Mouse (Mus musculus) liver, embryonic 12.5 days (tissue): ENCODE measurements at regions not wholly inside any gene's neighbourhood (a gene's known extent, or its start where the extent isn't known, plus 50 kb on each side); places are given as distances from the start of the nearest gene placed in this dataset.

ENCODE experiments used
- ATAC-seq: fragments of 200-750 bp; cut with Nextera tagmentation; 2 replicates; pipeline ENCODE4 v1.8.0; 2017; ENCODE audit warnings: moderate number of reproducible peaks, mild to moderate bottlenecking, moderate library complexity
- H3K27ac ChIP-seq: fragments of 300-500 bp; sonication (generic); 2 replicates; pipeline ENCODE4 v1.5.1; 2016; ENCODE audit warnings: mild to moderate bottlenecking
- H3K27me3 ChIP-seq: fragments of 300-500 bp; sonication (generic); replicated peaks from 2 replicates; pipeline ENCODE4 v1.6.1; 2016; ENCODE audit warnings: mild to moderate bottlenecking, moderate library complexity
- H3K36me3 ChIP-seq: fragments of 300-500 bp; sonication (generic); 2 replicates; pipeline ENCODE4 v1.6.1; 2016; ENCODE audit warnings: mild to moderate bottlenecking, moderate library complexity
- H3K4me1 ChIP-seq: fragments of 300-500 bp; sonication (generic); 2 replicates; pipeline ENCODE4 v1.6.1; 2016
- H3K4me2 ChIP-seq: fragments of 300-500 bp; sonication (generic); 2 replicates; pipeline ENCODE4 v1.6.1; 2016; ENCODE audit warnings: mild to moderate bottlenecking, moderate library complexity
- H3K4me3 ChIP-seq: fragments of 300-500 bp; sonication (generic); 2 replicates; pipeline ENCODE4 v1.5.1; 2016; ENCODE audit warnings: mild to moderate bottlenecking, moderate library complexity
- H3K9ac ChIP-seq: fragments of 300-500 bp; sonication (generic); 2 replicates; pipeline ENCODE4 v1.6.1; 2016; ENCODE audit warnings: mild to moderate bottlenecking, moderate library complexity
- H3K9me3 ChIP-seq: fragments of 300-500 bp; sonication (generic); replicated peaks from 2 replicates; pipeline ENCODE4 v1.6.1; 2016; ENCODE audit warnings: mild to moderate bottlenecking, moderate library complexity
- WGBS: fragments of 180-500 bp; shearing (Covaris S2); methylation state at CpG from one replicate; pipeline ENCODE4 v1.1.7; 2016; ENCODE audit not compliant: insufficient replicate concordance; 5-methylcytosine and 5-hydroxymethylcytosine counted together

DNA sequence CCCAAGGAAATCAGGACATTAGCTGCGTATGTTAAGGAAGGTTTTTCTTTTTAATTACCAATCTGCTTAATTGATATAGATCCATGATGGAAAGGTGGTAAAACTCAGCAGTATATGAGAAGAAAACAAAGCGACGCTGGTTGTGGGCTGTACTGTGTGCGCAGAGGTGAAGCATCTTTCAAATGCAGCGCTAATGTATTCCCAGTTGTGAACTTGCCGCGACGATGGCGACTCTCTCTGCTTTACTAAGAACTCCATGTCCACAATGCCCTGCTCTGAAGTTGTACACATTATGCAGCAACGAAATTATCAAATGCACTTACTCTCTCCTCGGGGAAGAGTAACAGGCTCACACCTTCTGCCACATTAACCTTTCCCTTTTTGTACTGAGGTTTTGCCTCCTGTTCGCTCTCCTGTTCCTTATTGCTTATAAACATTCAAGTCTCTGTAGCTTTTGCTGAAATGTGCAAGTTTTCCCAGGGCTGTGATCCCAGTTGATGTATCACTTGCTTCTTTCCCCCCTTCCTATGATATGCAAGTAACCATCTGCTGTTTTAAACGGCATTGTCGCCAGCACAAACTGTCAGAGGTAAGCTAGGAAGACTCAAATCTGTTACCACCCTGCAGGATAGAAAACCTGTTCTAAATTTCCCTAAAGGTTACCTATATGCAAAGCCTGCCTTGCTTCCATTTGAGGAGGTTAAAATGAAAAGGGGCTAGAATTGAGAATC, 174.8 kb downstream of the Rassf9 start:
- no peaks in the 10 kb centered on the region for H3K27me3 ChIP-seq
- WGBS = 62% methylated on average over 14 of the region's 14 CpGs
- H3K4me1 ChIP-seq = no peaks in the 10 kb centered on the region
- no peak for ATAC-seq
- no peak overlapping the region for H3K9ac ChIP-seq
- H3K9me3 ChIP-seq = no peaks in the 10 kb centered on the region
- no peaks in the 10 kb centered on the region for H3K36me3 ChIP-seq
- H3K4me2 ChIP-seq = no peak overlapping the region
- H3K4me3 ChIP-seq = no peak overlapping the region
- H3K27ac ChIP-seq = no peak overlapping the region

DNA sequence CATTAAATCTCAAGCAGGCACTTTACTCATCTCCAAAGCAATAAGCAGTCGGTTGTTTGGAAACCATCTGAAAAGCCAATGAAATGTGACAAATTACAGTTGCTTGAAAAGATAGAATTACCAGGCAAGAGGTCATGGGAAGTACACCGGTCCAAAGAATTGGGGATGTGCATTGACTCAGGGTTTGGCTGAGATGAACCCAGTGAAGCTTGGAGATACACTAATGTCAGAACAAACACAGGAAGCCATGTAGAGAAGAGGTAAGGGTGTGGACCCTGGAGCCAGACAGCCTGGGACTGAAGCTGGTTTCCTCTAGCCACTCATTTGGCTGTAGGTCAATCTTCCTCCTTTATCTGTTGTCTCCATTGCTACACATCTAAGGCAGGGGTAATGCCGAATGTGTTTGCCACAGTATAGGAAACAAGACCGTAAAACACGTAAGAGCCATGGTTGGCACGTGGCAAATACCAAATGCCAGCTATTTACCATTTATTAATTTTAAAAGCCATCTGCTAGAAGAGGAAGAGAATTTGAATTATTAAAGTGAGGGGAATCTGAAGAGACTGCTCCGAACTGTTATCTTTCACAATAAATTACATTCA, 173.9 kb downstream of the Rassf9 start:
- whole genome bisulfite sequencing = 74% methylated on average over 7 of the region's 7 CpGs
- no peaks in the 10 kb centered on the region for H3K9me3 ChIP-seq

DNA sequence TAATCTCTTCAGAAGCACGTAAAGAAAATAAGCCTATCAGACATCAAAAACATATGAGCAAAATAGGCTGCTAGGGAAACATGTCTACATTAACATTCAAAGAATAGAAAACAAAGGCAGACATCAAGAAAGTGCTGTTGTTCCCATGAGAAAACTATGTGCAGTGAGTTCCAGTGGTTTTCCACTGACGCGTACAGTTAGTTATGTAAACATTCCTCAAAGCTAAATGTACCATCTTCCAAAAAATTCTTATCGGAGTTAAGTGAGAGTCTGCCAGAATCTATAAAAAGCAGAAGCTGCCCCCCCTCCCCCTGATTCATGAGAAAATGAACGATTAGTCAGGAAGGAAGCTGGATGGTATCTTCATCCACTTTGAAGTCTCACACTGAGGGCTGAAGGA, 155.3 kb downstream of the Rassf9 start:
- Histone ChIP-seq H3K27me3 (no peaks in the 10 kb centered on the region), H3K4me2 (no peak overlapping the region), H3K4me3 (no peak overlapping the region), H3K9ac (no peak overlapping the region), H3K4me1 (no peaks in the 10 kb centered on the region), H3K36me3 (no peaks in the 10 kb centered on the region), H3K9me3 (no peaks in the 10 kb centered on the region), H3K27ac (no peak overlapping the region)
- no peak for ATAC-seq
- 63% methylated on average over 5 of the region's 5 CpGs for WGBS

More for the DNA sequence above, 173.9 kb downstream of the Rassf9 start:
- H3K27ac ChIP-seq = no peak overlapping the region
- no peak for ATAC-seq
- no peaks in the 10 kb centered on the region for H3K4me1 ChIP-seq
- no peak overlapping the region for H3K4me3 ChIP-seq
- no peak overlapping the region for H3K9ac ChIP-seq
- no peaks in the 10 kb centered on the region for H3K36me3 ChIP-seq
- no peak overlapping the region for H3K4me2 ChIP-seq
- H3K27me3 ChIP-seq = no peaks in the 10 kb centered on the region

DNA sequence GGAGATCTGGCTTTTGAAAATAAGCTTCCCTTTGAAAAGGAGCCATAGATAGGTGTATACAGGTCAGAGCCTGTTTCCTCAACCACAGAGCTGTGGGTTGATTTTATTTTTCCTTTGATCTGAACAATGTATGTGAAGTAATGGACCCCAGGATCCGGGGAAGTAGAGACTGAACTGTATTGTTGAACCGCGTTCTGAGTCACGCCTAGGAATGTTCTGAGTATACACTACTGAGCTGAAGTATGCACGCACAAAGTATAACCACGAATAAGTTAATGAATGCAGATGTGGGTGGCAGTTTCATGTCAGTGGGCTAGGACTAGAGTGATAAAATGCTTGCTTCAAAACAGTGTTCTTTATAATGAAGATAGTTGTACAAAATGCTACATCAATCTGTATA, 147.7 kb downstream of the Rassf9 start:
- Histone ChIP-seq H3K27me3 (no peaks in the 10 kb centered on the region), H3K36me3 (no peaks in the 10 kb centered on the region)
- 74% methylated on average over 6 of the region's 6 CpGs for WGBS

DNA sequence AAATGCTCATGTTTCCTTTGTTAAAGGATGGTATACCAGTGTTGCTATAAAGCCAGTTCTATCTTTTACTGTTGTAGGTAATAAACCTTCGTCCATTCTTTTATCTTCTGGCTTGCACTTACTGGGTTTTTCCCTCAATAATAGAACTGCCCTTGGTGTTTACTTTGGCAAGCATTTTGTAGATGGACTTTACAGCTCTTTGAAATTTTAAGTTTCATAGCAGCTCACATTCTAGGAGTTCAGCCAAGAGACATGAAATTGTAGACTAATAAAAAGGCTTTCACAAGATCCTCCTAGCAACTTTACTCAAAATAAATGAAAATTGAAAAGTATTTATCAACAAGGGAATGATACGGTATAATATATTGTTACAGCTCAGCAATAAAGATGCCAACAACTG, 124.5 kb downstream of the Rassf9 start:
- H3K27ac ChIP-seq = no peak overlapping the region
- no peak overlapping the region for H3K4me2 ChIP-seq
- no peak overlapping the region for H3K9ac ChIP-seq
- no peak for ATAC-seq
- H3K9me3 ChIP-seq = no peaks in the 10 kb centered on the region
- H3K4me1 ChIP-seq = no peaks in the 10 kb centered on the region
- no peak overlapping the region for H3K4me3 ChIP-seq
- no peaks in the 10 kb centered on the region for H3K36me3 ChIP-seq
- H3K27me3 ChIP-seq = no peaks in the 10 kb centered on the region
- WGBS = 62% methylated on average over 2 of the region's 2 CpGs

More for the DNA sequence above, 147.7 kb downstream of the Rassf9 start:
- no peaks in the 10 kb centered on the region for H3K4me1 ChIP-seq
- H3K9me3 ChIP-seq = no peaks in the 10 kb centered on the region
- no peak overlapping the region for H3K4me3 ChIP-seq
- no peak overlapping the region for H3K27ac ChIP-seq
- no peak overlapping the region for H3K9ac ChIP-seq
- H3K4me2 ChIP-seq = no peak overlapping the region
- no peak for ATAC-seq

DNA sequence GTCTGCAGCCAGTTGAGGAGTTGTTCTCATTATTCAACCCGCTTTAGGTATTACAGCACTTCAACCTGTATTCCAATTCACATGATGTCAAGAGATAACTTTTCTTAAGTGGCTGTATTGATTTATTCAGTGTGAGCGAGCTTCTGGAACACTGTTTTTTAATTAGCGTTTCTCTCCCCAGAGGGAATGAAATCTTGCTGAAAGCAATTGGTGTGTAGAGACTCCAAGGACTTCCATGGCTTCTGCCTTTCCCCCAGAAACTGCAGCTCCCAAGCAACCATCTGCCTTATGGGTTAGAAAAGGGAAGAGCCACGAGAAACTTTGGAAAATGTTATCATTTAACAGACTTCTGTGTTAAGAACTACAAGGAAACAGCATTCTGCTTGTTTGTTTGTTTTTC, 121.4 kb downstream of the Rassf9 start:
- 66% methylated on average over 4 of the region's 4 CpGs for WGBS
- ATAC-seq = no peak
- Histone ChIP-seq H3K4me2 (no peak overlapping the region), H3K9ac (no peak overlapping the region), H3K4me1 (no peaks in the 10 kb centered on the region), H3K27ac (no peak overlapping the region), H3K27me3 (no peaks in the 10 kb centered on the region), H3K4me3 (no peak overlapping the region), H3K9me3 (no peaks in the 10 kb centered on the region), H3K36me3 (no peaks in the 10 kb centered on the region)

DNA sequence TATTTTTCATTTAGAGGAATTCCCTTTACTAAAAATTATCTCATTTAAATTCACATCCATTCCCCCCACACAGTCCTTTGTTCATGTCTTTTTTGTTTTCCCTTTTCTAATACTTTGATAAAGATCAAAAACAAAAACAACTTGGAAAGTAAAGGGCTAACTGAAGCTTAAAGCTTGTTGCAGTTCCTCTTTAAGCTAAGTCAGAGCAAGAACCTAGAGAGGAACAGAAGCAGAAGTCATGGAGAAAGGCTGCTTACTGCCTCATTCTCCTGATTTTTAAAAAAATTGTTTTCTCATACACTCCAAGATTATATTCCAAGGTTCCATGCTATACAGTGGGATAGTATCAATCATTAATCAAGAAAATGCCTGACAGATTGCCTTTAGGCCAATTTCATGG, 116.6 kb downstream of the Rassf9 start:
- H3K36me3 ChIP-seq = no peaks in the 10 kb centered on the region
- no peak for ATAC-seq
- no peak overlapping the region for H3K27ac ChIP-seq
- H3K9me3 ChIP-seq = no peaks in the 10 kb centered on the region
- H3K4me2 ChIP-seq = no peak overlapping the region
- H3K27me3 ChIP-seq = no peaks in the 10 kb centered on the region
- H3K9ac ChIP-seq = no peak overlapping the region
- H3K4me1 ChIP-seq = no peaks in the 10 kb centered on the region
- H3K4me3 ChIP-seq = no peak overlapping the region

DNA sequence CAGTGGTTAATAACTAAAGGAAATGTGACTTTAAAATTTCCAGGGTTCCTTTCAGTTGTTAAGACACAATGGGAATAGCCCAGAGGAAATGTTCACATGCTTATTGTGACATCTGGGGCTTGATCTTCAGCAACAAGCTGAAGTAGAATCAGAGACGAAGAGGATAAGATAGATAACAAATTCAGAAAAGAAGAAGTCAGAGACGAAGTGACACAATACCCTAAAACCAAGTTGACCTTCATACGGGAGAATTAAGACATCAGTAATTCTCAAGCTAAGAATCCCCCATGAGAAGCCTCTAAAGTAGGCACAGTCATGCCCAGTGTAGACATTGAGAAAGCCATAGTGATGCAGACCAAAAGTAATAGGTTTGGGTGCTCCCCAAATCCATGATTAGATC, 111.9 kb downstream of the Rassf9 start:
- H3K4me2 ChIP-seq = no peak overlapping the region
- ATAC-seq = no peak
- no peak overlapping the region for H3K27ac ChIP-seq
- 63% methylated on average over 3 of the region's 3 CpGs for WGBS
- H3K9me3 ChIP-seq = no peaks in the 10 kb centered on the region
- H3K9ac ChIP-seq = no peak overlapping the region
- no peaks in the 10 kb centered on the region for H3K27me3 ChIP-seq
- no peak overlapping the region for H3K4me3 ChIP-seq
- no peaks in the 10 kb centered on the region for H3K36me3 ChIP-seq
- H3K4me1 ChIP-seq = no peaks in the 10 kb centered on the region

DNA sequence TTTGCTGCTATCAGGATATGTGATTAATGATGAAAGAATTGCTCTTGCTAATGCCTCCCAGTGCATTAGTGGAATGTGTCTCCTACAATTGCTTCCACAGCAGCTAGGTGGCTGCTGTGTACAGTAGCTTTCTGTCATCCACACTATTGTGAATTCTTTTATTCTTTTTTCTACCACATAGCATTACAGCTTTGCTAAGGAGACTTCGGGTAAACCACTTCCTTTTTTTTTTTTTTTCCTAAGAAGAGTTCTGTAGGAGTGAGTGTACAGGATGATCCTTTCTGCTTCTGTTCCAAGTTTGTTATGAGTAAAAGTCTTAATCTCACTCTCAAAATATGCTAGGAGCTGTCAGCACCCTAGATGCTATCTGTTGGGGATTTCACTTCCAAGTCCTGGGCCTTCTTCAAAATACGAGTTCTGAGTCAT, 110.6 kb downstream of the Rassf9 start:
- Histone ChIP-seq H3K4me1 (no peaks in the 10 kb centered on the region), H3K9ac (no peak overlapping the region), H3K9me3 (no peaks in the 10 kb centered on the region), H3K4me3 (no peak overlapping the region), H3K27me3 (no peaks in the 10 kb centered on the region), H3K4me2 (no peak overlapping the region), H3K27ac (no peak overlapping the region), H3K36me3 (no peaks in the 10 kb centered on the region)
- WGBS = 40% methylated on average over 2 of the region's 2 CpGs
- ATAC-seq = no peak

DNA sequence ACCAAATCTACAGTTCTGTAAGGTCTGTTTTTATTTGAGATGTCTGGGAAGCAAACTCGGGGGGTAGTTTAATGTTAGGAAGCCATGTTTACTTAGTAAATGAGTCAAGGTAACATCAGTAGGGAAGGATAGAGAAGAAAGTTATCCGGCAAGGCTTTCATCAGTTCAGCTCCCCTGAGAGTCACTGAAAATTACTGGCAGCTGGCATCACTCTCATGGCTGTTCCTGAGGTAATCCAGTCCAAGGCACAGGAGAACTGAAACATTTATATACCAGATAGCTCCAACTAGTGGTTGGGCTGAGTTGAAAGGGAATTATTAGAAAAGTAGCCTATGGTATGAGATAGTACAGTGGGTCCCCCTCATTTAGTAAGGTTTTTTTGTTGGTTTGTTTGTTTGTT, 106.7 kb downstream of the Rassf9 start:
- H3K36me3 ChIP-seq = no peaks in the 10 kb centered on the region
- no peak overlapping the region for H3K9ac ChIP-seq
- no peak overlapping the region for H3K4me2 ChIP-seq
- 68% methylated on average over 2 of the region's 2 CpGs for WGBS
- no peak overlapping the region for H3K4me3 ChIP-seq
- no peak overlapping the region for H3K27ac ChIP-seq
- no peaks in the 10 kb centered on the region for H3K27me3 ChIP-seq
- H3K4me1 ChIP-seq = no peaks in the 10 kb centered on the region
- no peaks in the 10 kb centered on the region for H3K9me3 ChIP-seq
- ATAC-seq = no peak

DNA sequence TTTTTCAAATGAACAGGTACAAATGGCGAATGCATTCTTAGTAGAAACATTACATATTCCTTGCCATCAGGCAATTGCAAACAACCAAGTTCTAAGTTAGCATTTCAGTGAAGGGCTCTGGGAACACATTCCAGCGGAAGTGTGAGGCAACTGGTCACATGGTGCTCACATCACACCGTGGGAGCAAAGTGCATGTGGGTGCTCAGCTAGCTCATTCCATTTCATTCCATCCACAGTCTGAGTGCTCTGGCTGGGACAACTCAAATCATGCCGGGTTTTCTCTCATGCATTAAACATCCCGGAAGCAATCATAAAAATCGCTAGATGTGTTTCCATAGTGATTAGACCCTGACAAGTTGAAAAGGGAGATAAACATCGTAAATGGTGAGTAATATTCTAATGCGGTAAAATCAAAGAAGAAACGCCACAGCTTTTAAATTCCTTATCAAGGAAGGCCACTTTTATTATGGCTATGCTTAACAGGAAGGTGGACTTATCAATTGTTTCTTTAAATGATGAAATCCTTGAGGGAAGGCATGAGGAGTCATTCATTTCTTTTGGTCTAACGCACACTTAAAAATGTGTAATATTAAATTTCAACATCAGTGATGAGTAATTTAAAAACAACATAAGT, 104.1 kb downstream of the Rassf9 start:
- WGBS = 72% methylated on average over 10 of the region's 10 CpGs
- no peak overlapping the region for H3K9ac ChIP-seq
- H3K36me3 ChIP-seq = no peaks in the 10 kb centered on the region
- no peak overlapping the region for H3K4me2 ChIP-seq
- no peaks in the 10 kb centered on the region for H3K4me1 ChIP-seq
- no peak overlapping the region for H3K27ac ChIP-seq
- no peaks in the 10 kb centered on the region for H3K9me3 ChIP-seq
- H3K4me3 ChIP-seq = no peak overlapping the region
- ATAC-seq = no peak
- no peaks in the 10 kb centered on the region for H3K27me3 ChIP-seq
